Mouse (Mus musculus) spleen, postnatal 4 days (tissue): ENCODE results near the gene Zfp426.

Source experiments
- DNase-seq, 2 experiments: peaks; one replicate each; pipeline ENCODE4 v3.0.0; 2022; ENCODE audit warnings: low spot score in 2 of 2

Zfp426 gene

DNA sequence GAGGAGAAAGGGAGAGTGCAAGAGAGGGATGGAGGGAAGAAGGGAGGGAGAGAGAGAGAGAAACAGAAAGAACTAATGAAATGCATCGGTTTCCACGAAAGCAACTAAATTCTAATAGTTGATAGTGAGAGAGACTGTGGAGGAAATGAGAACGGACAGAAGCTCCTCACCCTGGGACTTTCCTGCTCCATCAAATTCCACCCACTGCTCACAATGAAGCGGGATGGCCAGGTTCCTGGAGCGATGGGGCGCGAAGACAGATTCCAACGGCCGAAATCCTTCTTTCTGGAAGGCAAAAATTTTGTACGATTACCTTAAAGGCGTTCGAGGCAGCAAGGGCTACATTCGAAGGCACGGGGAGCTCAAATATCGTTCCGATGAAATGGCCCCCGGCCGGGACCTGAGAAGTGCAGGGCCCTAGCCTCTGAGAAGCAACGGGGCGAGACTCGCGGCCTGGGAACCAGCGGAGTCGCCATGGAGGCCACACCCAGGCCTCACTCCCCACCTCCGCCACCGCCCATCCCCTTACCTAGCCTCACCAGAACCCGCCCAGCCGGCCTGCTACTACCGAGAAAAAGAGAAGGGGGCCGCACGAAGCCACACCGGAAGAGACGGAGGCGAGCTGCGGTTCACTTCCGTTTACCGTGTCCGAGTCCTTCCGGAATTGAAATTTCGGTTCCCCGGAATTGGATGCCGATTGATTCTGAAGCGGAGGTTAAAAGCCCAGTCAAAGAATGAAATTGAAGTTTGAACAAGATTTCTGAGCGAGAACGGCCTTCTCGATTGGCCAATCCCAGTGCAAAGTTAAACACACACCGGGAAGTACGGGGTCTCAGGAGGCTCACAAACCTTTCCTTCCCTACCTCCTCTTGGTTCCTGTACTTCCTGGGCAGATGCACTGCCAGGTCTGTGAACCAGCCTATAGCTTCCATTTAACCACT, 32.9 kb downstream of the Zfp426 start, which contains the start of gene Zfp26:
Gene Zfp26, minus strand, starts transcription at position 786 of the 941 bp plus-strand sequence.
- DNase-seq: peak; percentile 72 to 87

DNA sequence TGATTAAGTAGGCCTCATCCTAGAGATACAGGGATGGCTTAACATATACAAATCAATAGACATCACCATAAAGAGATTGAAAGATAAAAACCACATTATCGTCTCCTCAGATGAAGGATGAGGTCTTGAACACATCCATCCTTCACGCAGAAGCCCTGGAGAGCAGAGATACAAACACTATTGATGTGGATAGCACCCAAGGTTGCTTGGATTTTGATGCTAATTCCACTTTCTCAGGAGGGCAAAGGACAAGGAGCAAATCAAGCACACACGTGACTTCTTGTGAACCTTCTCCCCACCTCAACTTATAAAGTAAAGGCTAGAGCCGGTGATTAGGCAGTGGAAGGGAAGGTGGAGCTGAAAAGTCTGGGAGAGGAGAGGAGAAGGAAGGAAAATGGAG, 38.9 kb downstream of the Zfp426 start:
- no peak for DNase-seq

DNA sequence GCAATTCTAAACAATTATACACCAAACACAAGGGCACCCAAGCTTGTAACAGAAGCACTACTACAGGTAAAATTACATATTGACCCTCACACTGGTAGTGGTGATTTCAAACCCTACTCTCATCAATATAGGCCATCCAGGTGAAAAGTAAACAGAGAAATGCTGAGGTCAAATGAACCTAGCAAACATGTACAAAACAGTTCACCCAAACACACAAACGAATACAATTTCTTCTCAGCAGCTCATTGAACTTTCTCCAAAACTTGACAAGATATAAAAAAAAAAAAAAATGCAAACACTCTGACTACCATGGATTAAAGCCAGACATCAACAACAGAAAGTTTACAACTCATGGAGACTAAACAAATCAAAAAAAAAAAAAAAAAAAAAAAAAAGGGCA, 41.1 kb downstream of the Zfp426 start:
- no peak for DNase-seq

DNA sequence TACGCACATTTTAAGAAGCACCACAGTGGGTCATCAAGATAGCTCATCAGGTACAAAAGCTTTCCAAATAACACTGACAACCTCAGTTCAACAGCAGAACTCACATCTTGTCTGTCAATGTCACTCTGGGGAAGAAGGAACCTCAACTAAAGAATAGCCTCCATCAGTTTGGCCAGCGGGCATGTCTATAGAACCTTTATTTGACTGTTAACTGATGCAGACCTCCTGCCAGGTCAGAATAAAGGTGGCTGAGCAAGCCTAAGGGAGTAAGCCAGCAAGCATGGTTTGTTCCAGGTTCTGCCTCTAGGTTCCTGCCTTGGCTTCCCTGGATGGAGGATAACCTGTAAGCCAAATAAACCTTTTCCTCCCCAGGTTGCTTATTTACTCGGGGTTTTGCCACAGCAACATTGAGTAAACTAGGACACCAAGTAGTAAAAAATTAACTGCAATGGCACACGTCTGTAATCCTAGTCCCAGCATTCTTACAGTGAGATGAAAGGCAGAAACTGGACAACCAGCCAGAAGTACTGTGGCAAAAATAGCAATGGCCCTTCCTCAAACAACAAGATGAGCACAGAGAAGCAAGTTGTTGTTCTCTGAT, 49.3 kb downstream of the Zfp426 start:
- DNase-seq: no peak

DNA sequence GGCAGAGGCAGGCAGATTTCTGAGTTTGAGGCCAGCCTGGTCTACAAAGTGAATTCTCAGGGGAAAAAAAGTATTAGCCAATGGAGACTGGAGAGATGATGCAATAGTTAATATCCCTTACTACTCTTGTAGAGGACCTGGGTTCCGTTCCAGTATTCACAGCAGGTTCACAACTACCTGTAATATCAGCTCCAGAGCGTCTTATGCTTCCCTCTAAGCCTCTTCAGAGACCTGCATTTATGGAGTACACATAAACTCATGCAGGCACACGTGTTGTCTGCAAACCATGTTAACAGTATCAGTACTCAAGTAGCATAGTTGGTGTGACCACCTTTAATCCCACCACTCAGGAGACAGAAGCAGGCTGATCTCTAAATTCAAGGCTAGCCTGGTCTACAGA, 62.5 kb downstream of the Zfp426 start:
- no peak for DNase-seq
